Mouse (Mus musculus) cortical plate, adult 2 months (tissue): ENCODE data around the gene Elfn2.

Experiments used
- CTCF ChIP-seq: fragments of 200-500 bp; IDR thresholded peaks from 2 replicates; pipeline ENCODE4 v1.5.1; 2011; ENCODE audit warnings: mild to moderate bottlenecking, control low read depth, low read length; ENCODE audit not compliant: insufficient read depth; ENCODE audit errors: extremely low read depth
- POLR2A ChIP-seq: fragments of 200-500 bp; IDR thresholded peaks from 2 replicates; pipeline ENCODE4 v1.6.1; 2011; ENCODE audit warnings: mild to moderate bottlenecking, low read length, control low read depth; ENCODE audit not compliant: insufficient read depth; ENCODE audit errors: extremely low read depth

DNA sequence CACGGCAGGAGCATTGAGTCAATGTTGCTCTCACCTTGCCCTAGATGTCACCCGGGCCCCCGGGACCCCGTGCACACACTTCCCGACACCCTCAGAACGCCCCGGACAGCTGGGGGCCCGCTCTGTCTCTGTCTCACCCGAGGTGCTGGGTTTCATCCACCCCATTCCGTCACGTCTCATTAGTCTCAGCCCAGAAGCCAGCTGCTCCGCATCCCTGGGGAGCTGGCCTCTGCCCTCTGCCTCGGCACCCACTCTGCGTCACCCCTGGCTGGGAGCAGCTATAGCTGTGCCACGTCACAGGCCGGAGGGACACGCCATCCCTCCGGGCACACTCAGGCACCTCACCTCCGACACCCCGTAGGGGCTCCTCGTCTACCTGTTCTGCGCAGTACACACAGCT is 38.3 kb downstream of the Elfn2 start:
- no peak for TF ChIP-seq POLR2A
- no peak for TF ChIP-seq CTCF
